Mouse (Mus musculus): ENCODE measurements around the gene Elf4.
A peak's percentile ranks its signal among the peaks of the same experiment; 100 is the strongest.

Gene Elf4

DNA sequence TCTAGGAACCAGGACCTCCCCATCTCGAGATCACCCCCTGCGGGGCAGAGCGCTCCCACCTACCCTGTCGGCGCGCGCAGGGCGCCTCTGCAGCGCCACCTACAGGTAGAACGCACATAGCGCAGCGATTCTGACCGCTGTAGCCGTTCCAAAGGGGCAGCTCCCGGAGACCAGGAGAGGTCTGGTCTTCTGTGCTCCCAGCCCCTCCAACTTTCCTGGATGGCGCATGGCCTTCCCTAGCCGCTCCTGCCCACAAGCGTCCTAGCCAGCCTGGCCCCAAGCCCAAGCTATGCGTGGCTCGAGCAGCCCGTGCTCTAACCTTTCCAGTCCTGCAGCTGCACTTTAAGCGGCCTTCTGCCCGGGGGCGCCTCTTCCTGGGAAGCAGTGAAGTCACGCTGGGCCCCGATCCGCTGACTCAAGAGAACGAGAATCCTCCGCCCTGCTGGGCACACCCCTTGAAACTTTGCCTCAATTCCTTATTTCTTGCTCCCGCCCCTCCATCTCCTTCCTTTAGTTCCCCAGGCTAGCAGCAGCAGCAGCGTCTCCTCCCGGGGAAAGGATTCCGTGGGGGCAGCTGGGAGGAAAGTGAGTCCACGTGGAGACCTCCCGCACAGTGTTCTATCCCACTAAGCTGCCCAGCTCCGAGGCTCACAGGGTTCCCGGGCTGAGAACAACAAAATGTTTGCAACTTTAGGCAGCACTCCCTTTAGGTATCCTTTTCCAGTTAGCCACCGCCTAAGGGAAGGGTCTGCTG is at the start of gene Elf4:
TSS of gene Elf4 (minus strand) at position 379 of the 754 bp plus-strand sequence.
- peak; percentile 81 for DNase-seq (ENCODE audit: low spot score)

- no peak for DNase-seq (ENCODE audit: low spot score)
Measured at GRCm38 (mm10) chrX:48493763-48494162, 30.8 kb upstream of the Elf4 start.

- DNase-seq (ENCODE audit: low spot score) = no peak
Measured at GRCm38 (mm10) chrX:48481687-48482086, 18.8 kb upstream of the Elf4 start.

DNA sequence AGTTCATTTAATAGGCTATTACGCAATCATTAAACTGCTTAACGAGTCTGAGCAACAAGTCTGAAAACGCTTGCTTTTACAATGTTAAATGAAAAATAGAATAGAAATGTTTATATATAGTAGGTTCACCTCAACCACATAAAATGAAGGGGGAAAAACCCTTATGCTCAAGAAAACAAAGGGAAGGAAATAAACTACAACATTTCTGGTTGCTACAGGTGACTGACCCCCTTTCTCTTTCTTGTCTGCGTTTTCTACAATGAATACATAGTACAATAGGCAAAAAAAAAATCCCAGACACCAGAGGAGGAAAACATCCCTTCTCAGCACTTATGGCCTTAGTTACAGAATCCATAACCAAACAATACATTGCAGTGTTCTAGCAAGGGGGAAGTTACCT is 18.2 kb upstream of the Elf4 start:
- DNase-seq (ENCODE audit: low spot score) = no peak

- no peak for DNase-seq (ENCODE audit: low spot score)
Measured at GRCm38 (mm10) chrX:48467355-48467946, 4.5 kb upstream of the Elf4 start.

DNA sequence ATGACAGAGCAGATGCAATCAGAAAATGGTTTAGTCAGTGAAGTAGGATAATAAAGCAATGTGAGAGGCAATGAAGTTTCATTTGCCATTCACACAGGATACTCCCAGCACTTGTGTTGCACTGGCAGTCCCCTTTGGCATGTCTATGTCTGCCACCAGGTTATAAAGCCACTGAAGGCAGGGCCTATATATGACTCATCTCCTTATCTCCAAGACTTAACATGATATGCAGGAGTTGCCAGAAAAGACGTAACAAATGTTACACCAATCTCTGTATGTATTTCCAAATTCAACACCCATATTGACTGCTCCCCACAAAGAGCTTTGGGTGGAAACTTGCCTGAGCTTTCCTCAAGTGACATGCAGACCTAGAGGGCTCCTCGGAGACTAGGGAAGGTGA is 3.2 kb upstream of the Elf4 start:
- DNase-seq (ENCODE audit: low spot score) = no peak

DNA sequence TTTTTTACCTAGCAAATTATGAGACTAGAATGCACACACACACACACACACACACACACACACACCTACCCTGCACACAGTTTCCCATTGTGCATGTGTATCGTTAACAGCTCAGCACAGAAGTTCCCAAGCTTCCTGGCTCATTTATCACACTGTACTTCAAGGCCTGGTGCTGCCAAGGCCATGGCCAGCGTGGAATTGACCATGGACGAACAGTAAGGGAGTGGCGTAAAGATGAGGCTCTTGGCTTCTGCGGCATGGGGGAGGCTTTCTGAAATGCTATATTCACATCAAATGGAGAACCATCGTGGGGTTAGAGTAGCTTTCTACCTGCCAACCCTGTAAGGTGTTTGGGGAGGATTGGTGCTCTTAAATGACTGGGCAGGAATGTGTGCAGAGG is 1.5 kb upstream of the Elf4 start:
- DNase-seq (ENCODE audit: low spot score) = no peak

DNA sequence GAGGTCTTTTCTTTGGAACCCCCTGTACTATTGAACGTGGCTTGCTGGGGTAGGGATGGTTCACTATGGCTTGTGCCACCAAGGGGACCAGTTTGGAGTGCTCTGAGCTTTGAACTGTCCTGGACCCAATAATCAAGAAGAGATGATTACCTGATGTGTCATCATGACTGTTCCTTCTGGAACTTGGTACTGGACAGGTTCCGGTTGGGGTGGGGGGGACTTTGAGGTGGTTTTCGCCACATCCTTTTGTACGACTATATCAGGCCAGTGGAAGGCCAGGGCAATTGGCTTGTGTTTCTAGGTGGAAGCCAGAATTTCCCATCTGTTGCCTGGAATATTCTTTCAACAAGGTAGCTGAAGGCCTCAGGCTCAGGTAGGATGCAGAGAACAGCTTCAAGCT is 704 bp upstream of the Elf4 start:
- DNase-seq (ENCODE audit: low spot score) = no peak

- DNase-seq (ENCODE audit: low spot score) = no peak
Measured at GRCm38 (mm10) chrX:48462297-48462696, 635 bp downstream of the Elf4 start.

DNA sequence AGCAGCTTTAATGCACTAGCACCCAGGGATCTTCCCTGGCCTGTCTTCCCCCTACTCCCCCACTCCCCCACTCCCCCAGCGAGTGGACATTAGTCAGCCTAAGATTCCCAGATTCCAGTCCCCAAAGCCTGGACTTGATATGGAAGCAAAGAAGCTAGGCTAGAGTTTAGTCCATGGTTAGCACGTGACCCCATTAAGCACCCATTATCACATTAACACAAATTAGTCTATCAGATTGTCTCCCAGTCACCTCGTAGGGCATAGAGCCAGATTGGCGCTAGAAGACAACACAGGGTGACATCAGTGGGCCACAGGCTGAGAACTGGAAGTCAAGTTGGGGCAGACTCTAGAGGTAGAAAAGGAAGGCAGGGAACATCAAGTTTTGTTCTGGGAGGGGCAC is 1.9 kb downstream of the Elf4 start:
- DNase-seq (ENCODE audit: low spot score) = no peak

DNA sequence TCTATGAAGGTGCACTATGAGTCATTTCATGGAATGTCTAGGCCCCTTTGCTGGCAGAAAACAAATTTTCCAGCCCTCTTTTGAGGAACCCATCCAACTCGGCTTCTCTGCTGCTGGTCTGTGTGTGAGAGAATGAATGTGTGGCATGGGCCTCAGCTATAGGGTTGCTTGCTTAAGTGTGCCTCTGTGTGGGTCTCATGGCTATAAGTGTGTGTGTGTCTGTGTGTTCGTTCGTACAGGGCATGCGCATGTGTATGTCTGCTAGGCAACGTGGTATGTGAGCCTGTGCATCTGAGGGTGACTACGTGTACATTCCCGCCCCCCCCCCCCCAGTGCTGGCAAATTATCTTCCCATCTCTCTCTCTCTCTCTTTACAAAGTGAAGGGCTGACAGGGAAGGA is 2.4 kb downstream of the Elf4 start:
- DNase-seq (ENCODE audit: low spot score) = no peak

DNA sequence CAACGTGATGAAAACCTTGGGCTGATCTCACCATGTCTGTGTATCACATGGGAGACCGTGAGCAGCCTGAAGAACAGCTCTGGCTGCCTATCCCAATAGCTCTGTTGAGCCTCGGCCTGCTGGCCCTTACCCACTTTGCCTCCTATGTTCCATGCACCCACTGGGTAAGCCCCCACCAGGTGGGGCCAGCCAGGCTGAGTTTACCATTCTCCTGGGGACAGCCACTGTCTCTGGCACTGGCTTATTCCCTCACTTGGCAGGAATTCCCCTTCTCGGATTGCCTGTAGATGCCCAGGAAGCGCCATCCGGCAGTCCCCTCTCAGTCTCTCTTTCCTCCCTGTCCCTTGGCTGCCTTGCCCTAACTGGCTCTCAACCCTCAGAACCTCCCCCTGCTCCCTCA is 6.0 kb downstream of the Elf4 start:
- DNase-seq (ENCODE audit: low spot score) = no peak

- DNase-seq (ENCODE audit: low spot score) = no peak
Measured at GRCm38 (mm10) chrX:48455018-48455417, 7.9 kb downstream of the Elf4 start.

DNA sequence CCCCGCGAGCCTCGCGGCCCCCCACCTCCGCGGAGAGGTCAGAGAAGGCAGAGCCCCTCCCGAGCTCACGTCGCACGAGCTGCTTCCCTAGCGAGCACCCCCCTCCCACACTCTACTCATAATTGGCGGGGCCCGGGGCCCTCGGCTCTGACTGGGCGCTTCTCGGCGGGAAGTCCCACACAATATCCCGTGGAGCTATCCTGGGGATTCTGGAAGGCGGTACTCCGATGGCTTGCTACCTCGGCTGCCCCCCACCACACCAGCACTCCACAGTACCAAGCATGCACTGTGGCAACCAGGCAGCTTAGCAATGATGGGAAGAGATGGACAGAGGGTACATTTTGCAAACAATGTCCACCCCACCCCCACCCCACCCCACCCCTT is 8.4 kb downstream of the Elf4 start:
- no peak for DNase-seq (ENCODE audit: low spot score)

- peak; percentile 52 for DNase-seq (ENCODE audit: low spot score)
Measured at GRCm38 (mm10) chrX:48453736-48454494, 9.0 kb downstream of the Elf4 start.

- peak; percentile 17 for DNase-seq (ENCODE audit: low spot score)
Measured at GRCm38 (mm10) chrX:48452931-48453673, 9.8 kb downstream of the Elf4 start.

GRCm38 (mm10) chrX:48452231-48452890 is 10.6 kb downstream of the Elf4 start:
- DNase-seq (ENCODE audit: low spot score) = no peak

GRCm38 (mm10) chrX:48449646-48450045 is 13.3 kb downstream of the Elf4 start:
- DNase-seq (ENCODE audit: low spot score) = peak; percentile 37

GRCm38 (mm10) chrX:48444677-48445076 is 18.3 kb downstream of the Elf4 start:
- no peak for DNase-seq (ENCODE audit: low spot score)

DNA sequence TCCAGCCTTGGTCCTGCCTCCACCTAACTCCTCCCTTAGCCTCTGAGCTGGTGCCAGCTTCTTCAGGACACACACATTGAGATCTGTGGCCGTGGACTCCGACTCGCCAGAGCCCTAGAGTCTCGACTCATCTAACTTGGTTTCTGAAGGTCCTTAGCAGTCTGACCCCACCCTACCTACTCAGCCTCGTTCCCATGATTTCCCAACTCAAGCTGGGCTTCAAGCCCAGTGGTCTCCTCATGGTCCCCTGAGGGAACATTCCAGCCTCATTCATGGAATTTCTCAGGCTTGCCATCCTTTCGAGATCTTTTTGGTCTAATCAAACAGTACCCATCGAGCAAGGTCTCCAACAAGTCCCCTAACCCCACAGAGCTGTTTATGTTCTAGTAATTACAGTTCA is 21.0 kb downstream of the Elf4 start:
- no peak for DNase-seq (ENCODE audit: low spot score)

GRCm38 (mm10) chrX:48441548-48441947 is 21.4 kb downstream of the Elf4 start:
- DNase-seq (ENCODE audit: low spot score) = no peak

DNA sequence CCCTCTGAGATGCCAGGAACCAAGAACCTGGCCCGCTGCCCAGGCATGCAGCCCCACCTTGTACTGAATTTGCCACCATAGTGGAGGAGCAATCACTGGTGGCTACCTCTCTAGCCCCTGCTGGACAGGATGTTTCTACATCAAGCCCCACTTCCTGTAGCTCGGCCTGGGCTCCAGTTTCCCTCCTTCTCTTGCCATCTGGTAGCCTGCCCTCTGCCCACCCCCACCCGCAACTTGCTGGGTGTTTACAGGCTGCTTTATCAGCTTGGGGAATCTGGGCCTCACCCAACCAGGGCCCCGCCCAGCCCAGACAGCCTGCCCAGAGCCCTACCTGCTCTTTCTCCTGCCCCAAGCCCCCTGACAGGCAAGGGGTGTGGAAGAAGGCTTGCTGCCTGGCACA is 23.9 kb downstream of the Elf4 start:
- no peak for DNase-seq (ENCODE audit: low spot score)
